Comparison of ENCODE assay signal across 8 mouse cellular contexts in genomic region chr13:104287366-104288225, GRCm38 (mm10). TPM values are rescaled to one million over a fixed set of nuclear protein-coding genes. Genes with fewer than 3 reads are reported as not detected.
A peak's percentile ranks its signal among the peaks of the same experiment; 100 is the strongest.
DNase-seq lines count a peak whose midpoint lies in the region; ATAC-seq and TF ChIP-seq lines count a peak whose summit lies in the region.

Adamts6 (plus strand) TSS chr13:104287835.

- H3K27ac ChIP-seq in lung, embryonic 14.5 days (ENCODE audit: low read depth), result peak within 1 kb of the TSS; percentile 83
- H3K27ac ChIP-seq in forebrain, embryonic 12.5 days, result peak within 1 kb of the TSS; percentile 80
- peak within 1 kb of the TSS; percentile 74 for H3K27ac ChIP-seq in intestine, embryonic 16.5 days (ENCODE audit: low read length)
- H3K27ac ChIP-seq in lung, postnatal 0 days (ENCODE audit: low read length), result peak within 1 kb of the TSS; percentile 88
- H3K27ac ChIP-seq in stomach, embryonic 14.5 days (ENCODE audit: low read length), result peak within 1 kb of the TSS; percentile 78

- no peak for TF ChIP-seq EP300 in lung, postnatal 0 days (IDR thresholded peaks at IDR 0.05)

- WGBS in lung, embryonic 14.5 days, result under 1% methylated on average over 23 of the region's 23 CpGs
- 1% methylated on average over 23 of the region's 23 CpGs for WGBS in forebrain, embryonic 12.5 days
- WGBS in intestine, embryonic 16.5 days, result 1% methylated on average over 23 of the region's 23 CpGs
- under 1% methylated on average over 23 of the region's 23 CpGs for WGBS in lung, postnatal 0 days
- WGBS in stomach, embryonic 14.5 days, result under 1% methylated on average over 23 of the region's 23 CpGs

- H3K4me1 ChIP-seq in lung, embryonic 14.5 days (ENCODE audit: insufficient read depth), result no peaks in the 10 kb centered on the region
- peaks cover 13% of the 10 kb centered on the region for H3K4me1 ChIP-seq in forebrain, embryonic 12.5 days
- 0 out of 2 replicates have a peak, but pooled peaks cover 2% of the 10 kb centered on the region for H3K4me1 ChIP-seq in intestine, embryonic 16.5 days (ENCODE audit: control insufficient read depth, insufficient read depth, low read length)
- H3K4me1 ChIP-seq in lung, postnatal 0 days (ENCODE audit: insufficient read depth, low read depth, low read length), result no peaks in the 10 kb centered on the region
- H3K4me1 ChIP-seq in stomach, embryonic 14.5 days (ENCODE audit: control insufficient read depth, insufficient read depth, low read length), result no peaks in the 10 kb centered on the region

- no peak for ATAC-seq in lung, embryonic 14.5 days (ENCODE audit: insufficient read depth)
- ATAC-seq in forebrain, embryonic 12.5 days (ENCODE audit: low FRiP score), result no peak
- ATAC-seq in intestine, embryonic 16.5 days, result no peak
- no peak for ATAC-seq in lung, postnatal 0 days
- ATAC-seq in stomach, embryonic 14.5 days (ENCODE audit: insufficient number of reproducible peaks, insufficient read depth, low FRiP score, low read depth), result no peak
- ATAC-seq in erythroid progenitor cell, adult 5-6 weeks (replicated peaks; ENCODE audit: low FRiP score, poor library complexity, severe bottlenecking), result no peak

- H3K9ac ChIP-seq in lung, embryonic 14.5 days, result peak within 1 kb of the TSS; percentile 56
- peak within 1 kb of the TSS; percentile 59 for H3K9ac ChIP-seq in forebrain, embryonic 12.5 days
- peak within 1 kb of the TSS; percentile 44 for H3K9ac ChIP-seq in intestine, embryonic 16.5 days (ENCODE audit: low read depth, low read length)
- H3K9ac ChIP-seq in lung, postnatal 0 days (replicated peaks; ENCODE audit: low read depth), result peak within 1 kb of the TSS; percentile 29
- H3K9ac ChIP-seq in stomach, embryonic 14.5 days (replicated peaks; ENCODE audit: low read depth, low read length), result peak within 1 kb of the TSS; percentile 28

- peak within 1 kb of the TSS; percentile 77 for H3K4me2 ChIP-seq in lung, embryonic 14.5 days
- H3K4me2 ChIP-seq in forebrain, embryonic 12.5 days, result peak within 1 kb of the TSS; percentile 50
- H3K4me2 ChIP-seq in intestine, embryonic 16.5 days (ENCODE audit: low read depth, low read length), result peak within 1 kb of the TSS; percentile 64
- peak within 1 kb of the TSS; percentile 64 for H3K4me2 ChIP-seq in lung, postnatal 0 days (replicated peaks; ENCODE audit: low read depth, low read length)
- H3K4me2 ChIP-seq in stomach, embryonic 14.5 days (replicated peaks; ENCODE audit: low read depth, low read length), result peak within 1 kb of the TSS; percentile 44

- no peaks in the 10 kb centered on the region for H3K36me3 ChIP-seq in lung, embryonic 14.5 days (ENCODE audit: insufficient read depth)
- H3K36me3 ChIP-seq in forebrain, embryonic 12.5 days (replicated peaks), result no peaks in the 10 kb centered on the region
- H3K36me3 ChIP-seq in intestine, embryonic 16.5 days (ENCODE audit: control insufficient read depth, insufficient read depth, low read length), result no peaks in the 10 kb centered on the region
- no peaks in the 10 kb centered on the region for H3K36me3 ChIP-seq in lung, postnatal 0 days (ENCODE audit: insufficient read depth, low read length)
- H3K36me3 ChIP-seq in stomach, embryonic 14.5 days (ENCODE audit: control insufficient read depth, insufficient read depth, low read length), result no peaks in the 10 kb centered on the region

- no peaks in the 10 kb centered on the region for H3K9me3 ChIP-seq in lung, embryonic 14.5 days (ENCODE audit: low read depth, low read length)
- H3K9me3 ChIP-seq in forebrain, embryonic 12.5 days, result no peaks in the 10 kb centered on the region
- H3K9me3 ChIP-seq in intestine, embryonic 16.5 days (ENCODE audit: control insufficient read depth, low read length), result no peaks in the 10 kb centered on the region
- no peaks in the 10 kb centered on the region for H3K9me3 ChIP-seq in lung, postnatal 0 days (ENCODE audit: low read length)
- H3K9me3 ChIP-seq in stomach, embryonic 14.5 days (ENCODE audit: control insufficient read depth, low read depth, low read length), result no peaks in the 10 kb centered on the region

- H3K27me3 ChIP-seq in lung, embryonic 14.5 days (ENCODE audit: insufficient read depth, low read length), result no peaks in the 10 kb centered on the region
- no peaks in the 10 kb centered on the region for H3K27me3 ChIP-seq in forebrain, embryonic 12.5 days
- H3K27me3 ChIP-seq in intestine, embryonic 16.5 days (replicated peaks; ENCODE audit: control insufficient read depth, insufficient read depth, low read length), result no peaks in the 10 kb centered on the region
- no peaks in the 10 kb centered on the region for H3K27me3 ChIP-seq in lung, postnatal 0 days (replicated peaks; ENCODE audit: insufficient read depth, low read length)
- no peaks in the 10 kb centered on the region for H3K27me3 ChIP-seq in stomach, embryonic 14.5 days (ENCODE audit: control insufficient read depth, insufficient read depth, low read length)

- H3K4me3 ChIP-seq in lung, embryonic 14.5 days (ENCODE audit: low read depth, low read length), result peak within 1 kb of the TSS; percentile 44
- H3K4me3 ChIP-seq in forebrain, embryonic 12.5 days (replicated peaks), result peak within 1 kb of the TSS; percentile 42
- peak within 1 kb of the TSS; percentile 48 for H3K4me3 ChIP-seq in intestine, embryonic 16.5 days (ENCODE audit: low read length)
- peak within 1 kb of the TSS; percentile 56 for H3K4me3 ChIP-seq in lung, postnatal 0 days (ENCODE audit: low read depth, low read length)
- H3K4me3 ChIP-seq in stomach, embryonic 14.5 days (ENCODE audit: low read depth, low read length), result peak within 1 kb of the TSS; percentile 27

- TF ChIP-seq CTCF in lung, embryonic 14.5 days (IDR thresholded peaks at IDR 0.05; ENCODE audit: low read depth), result no peak
- TF ChIP-seq CTCF in lung, postnatal 0 days (IDR thresholded peaks at IDR 0.05), result no peak

- DNase-seq in lung, embryonic 14.5 days, result peak; percentile 53
- DNase-seq in lung, postnatal 14 days, result no peak
- DNase-seq in adrenal gland, postnatal 10 days, result peak; percentile 22
- peak; percentile 17 for DNase-seq in lung, postnatal 0 days (ENCODE audit: low spot score)

RNA-seq across cellular contexts. Expression of gene Adamts6, which starts in this region (rescaled TPM):
- polyA plus RNA-seq in lung, embryonic 14.5 days (2014; fragmentation: Nextera tagmentation; extraction: Ambion mirVana), result 4.5 and 5.9 TPM in 2 replicates
- total RNA-seq in adrenal gland, postnatal 10 days (2021), result 1 to 10 TPM; 3.7 to 5.1 TPM
- 3.1 and 4.5 TPM in 2 replicates for polyA plus RNA-seq in forebrain, embryonic 12.5 days (2016; fragmentation: Nextera tagmentation; extraction: Ambion mirVana)
- polyA plus RNA-seq in intestine, embryonic 16.5 days (2015; fragmentation: Nextera tagmentation; extraction: Ambion mirVana), result 1.2 and 1.4 TPM in 2 replicates
- 0.79 and 1.1 TPM in 2 replicates for polyA plus RNA-seq in lung, postnatal 0 days (2015; fragmentation: Nextera tagmentation; extraction: Ambion mirVana)
- 5.0 and 6.4 TPM in 2 replicates for polyA plus RNA-seq in stomach, embryonic 14.5 days (2014; fragmentation: Nextera tagmentation; extraction: Ambion mirVana)
- 1.1 and 2.9 TPM in 2 replicates for total RNA-seq in erythroid progenitor cell, adult 5-6 weeks (2015; ENCODE audit: low replicate concordance)
- total RNA-seq in erythroid progenitor cell, adult 5-6 weeks (2017; ENCODE audit: low replicate concordance), result 0.61 and 1.3 TPM in 2 replicates
